Comparison of ENCODE assay signal across 12 mouse cellular contexts in genomic region chrX:11653336-11653735, GRCm38 (mm10).
"Had no signal": no experiment of that assay in that cellular context is flagged by ENCODE, and none has a peak within 500 bp of the region (broad histone marks: within the 10 kb centered on the region; RNA-seq: fewer than 3 reads in every experiment).

No protein-coding gene starts in this region.

- DNase-seq: kidney, adult 18-20 months; kidney, adult 9 months; kidney, postnatal 14 days; kidney, postnatal 4 days; left cerebral cortex, postnatal 4 days; liver, postnatal 0 days; lung, embryonic 14.5 days; retina, postnatal 1 day; thymus, postnatal 4 days had no signal

- ATAC-seq: liver, postnatal 0 days; lung, postnatal 0 days; midbrain, embryonic 13.5 days; midbrain, embryonic 16.5 days had no signal
